Mouse (Mus musculus): ENCODE measurements around the gene Gm13287. TPM values are rescaled to one million over a fixed set of nuclear protein-coding genes. Genes with fewer than 3 reads are reported as not detected.

Gene Gm13287
- polyA plus RNA-seq, 1 experiment from 2014 or later = not detected

- ATAC-seq = no peak
- Histone ChIP-seq H3K36me3 (ENCODE audit: control insufficient read depth, insufficient read depth) (no peaks in the 10 kb centered on the region), H3K4me1 (replicated peaks; ENCODE audit: control insufficient read depth, insufficient read depth, low read length) (no peaks in the 10 kb centered on the region), H3K27me3 (replicated peaks; ENCODE audit: control insufficient read depth, insufficient read depth, low read length) (no peaks in the 10 kb centered on the region; the same call in 1 of the 2 replicates), H3K9me3 (ENCODE audit: control insufficient read depth) (no peaks in the 10 kb centered on the region), H3K4me3 (ENCODE audit: low read depth, low read length) (no peak overlapping the region), H3K9ac (ENCODE audit: low read depth, low read length) (no peak overlapping the region), H3K4me2 (replicated peaks; ENCODE audit: low read depth) (no peak overlapping the region), H3K27ac (ENCODE audit: low read depth, low read length) (no peak overlapping the region)
- 37% methylated on average over 3 of the region's 3 CpGs for WGBS
- peak; percentile 64 for TF ChIP-seq CTCF (IDR thresholded peaks at IDR 0.05; ENCODE audit: low read depth)
Measured at GRCm38 (mm10) chr4:88838828-88839227, 35.8 kb downstream of the Gm13287 start.

- 70% methylated on average over 3 of the region's 3 CpGs for WGBS
- H3K4me1 ChIP-seq (replicated peaks; ENCODE audit: control insufficient read depth, insufficient read depth, low read length) = no peaks in the 10 kb centered on the region
- no peak for ATAC-seq
Measured at GRCm38 (mm10) chr4:88840058-88840457, 37.0 kb downstream of the Gm13287 start.

GRCm38 (mm10) chr4:88841438-88841911, 38.4 kb downstream of the Gm13287 start, which contains the start of gene Ifna4:
TSS of gene Ifna4 (plus strand) at chr4:88841861.
- no peak for ATAC-seq
- H3K9me3 ChIP-seq (ENCODE audit: control insufficient read depth) = no peaks in the 10 kb centered on the region
- no peak for TF ChIP-seq CTCF (IDR thresholded peaks at IDR 0.05; ENCODE audit: low read depth)
- no peak within 1 kb of the TSS for H3K4me3 ChIP-seq (ENCODE audit: low read depth, low read length)
- no peak within 1 kb of the TSS for H3K9ac ChIP-seq (ENCODE audit: low read depth, low read length)
- H3K27me3 ChIP-seq (replicated peaks; ENCODE audit: control insufficient read depth, insufficient read depth, low read length) = no peaks in the 10 kb centered on the region; the same call in 1 of the 2 replicates
- H3K36me3 ChIP-seq (ENCODE audit: control insufficient read depth, insufficient read depth) = no peaks in the 10 kb centered on the region
- WGBS = 61% methylated on average over 2 of the region's 2 CpGs
- H3K4me2 ChIP-seq (replicated peaks; ENCODE audit: low read depth) = no peak within 1 kb of the TSS
- H3K4me1 ChIP-seq (replicated peaks; ENCODE audit: control insufficient read depth, insufficient read depth, low read length) = no peaks in the 10 kb centered on the region
- no peak within 1 kb of the TSS for H3K27ac ChIP-seq (ENCODE audit: low read depth, low read length)

More at GRCm38 (mm10) chr4:88840058-88840457, 37.0 kb downstream of the Gm13287 start:
- Histone ChIP-seq H3K27ac (ENCODE audit: low read depth, low read length) (no peak overlapping the region), H3K4me3 (ENCODE audit: low read depth, low read length) (no peak overlapping the region), H3K36me3 (ENCODE audit: control insufficient read depth, insufficient read depth) (no peaks in the 10 kb centered on the region), H3K4me2 (replicated peaks; ENCODE audit: low read depth) (no peak overlapping the region), H3K27me3 (replicated peaks; ENCODE audit: control insufficient read depth, insufficient read depth, low read length) (no peaks in the 10 kb centered on the region; the same call in 1 of the 2 replicates), H3K9ac (ENCODE audit: low read depth, low read length) (no peak overlapping the region), H3K9me3 (ENCODE audit: control insufficient read depth) (no peaks in the 10 kb centered on the region)
- TF ChIP-seq CTCF (IDR thresholded peaks at IDR 0.05; ENCODE audit: low read depth) = no peak

GRCm38 (mm10) chr4:88845334-88845733, 42.3 kb downstream of the Gm13287 start:
- Histone ChIP-seq H3K4me2 (replicated peaks; ENCODE audit: low read depth) (no peak overlapping the region), H3K27ac (ENCODE audit: low read depth, low read length) (no peak overlapping the region), H3K4me3 (ENCODE audit: low read depth, low read length) (no peak overlapping the region), H3K36me3 (ENCODE audit: control insufficient read depth, insufficient read depth) (no peaks in the 10 kb centered on the region), H3K9ac (ENCODE audit: low read depth, low read length) (no peak overlapping the region), H3K4me1 (replicated peaks; ENCODE audit: control insufficient read depth, insufficient read depth, low read length) (no peaks in the 10 kb centered on the region), H3K9me3 (ENCODE audit: control insufficient read depth) (no peaks in the 10 kb centered on the region), H3K27me3 (replicated peaks; ENCODE audit: control insufficient read depth, insufficient read depth, low read length) (no peaks in the 10 kb centered on the region; the same call in 1 of the 2 replicates)
- WGBS = 43% methylated on average over 2 of the region's 2 CpGs
- TF ChIP-seq CTCF (IDR thresholded peaks at IDR 0.05; ENCODE audit: low read depth) = peak; percentile 43
- ATAC-seq = no peak

GRCm38 (mm10) chr4:88849698-88850097, 46.6 kb downstream of the Gm13287 start, which contains the start of gene Ifna1:
TSS of gene Ifna1 (plus strand) at chr4:88850087.
- Histone ChIP-seq H3K4me2 (replicated peaks; ENCODE audit: low read depth) (no peak within 1 kb of the TSS), H3K27me3 (replicated peaks; ENCODE audit: control insufficient read depth, insufficient read depth, low read length) (no peaks in the 10 kb centered on the region), H3K27ac (ENCODE audit: low read depth, low read length) (no peak within 1 kb of the TSS), H3K4me1 (replicated peaks; ENCODE audit: control insufficient read depth, insufficient read depth, low read length) (no peaks in the 10 kb centered on the region), H3K36me3 (ENCODE audit: control insufficient read depth, insufficient read depth) (no peaks in the 10 kb centered on the region), H3K4me3 (ENCODE audit: low read depth, low read length) (no peak within 1 kb of the TSS), H3K9me3 (ENCODE audit: control insufficient read depth) (no peaks in the 10 kb centered on the region), H3K9ac (ENCODE audit: low read depth, low read length) (no peak within 1 kb of the TSS)
- no peak for ATAC-seq
- no peak for TF ChIP-seq CTCF (IDR thresholded peaks at IDR 0.05; ENCODE audit: low read depth)
- WGBS = 77% methylated on average over 1 of the region's 1 CpGs

GRCm38 (mm10) chr4:88851026-88851763, 48.1 kb downstream of the Gm13287 start:
- 77% methylated on average over 4 of the region's 4 CpGs for WGBS
- H3K9me3 ChIP-seq (ENCODE audit: control insufficient read depth) = no peaks in the 10 kb centered on the region
- H3K27ac ChIP-seq (ENCODE audit: low read depth, low read length) = no peak overlapping the region
- no peaks in the 10 kb centered on the region for H3K4me1 ChIP-seq (replicated peaks; ENCODE audit: control insufficient read depth, insufficient read depth, low read length)
- no peak overlapping the region for H3K4me3 ChIP-seq (ENCODE audit: low read depth, low read length)
- H3K9ac ChIP-seq (ENCODE audit: low read depth, low read length) = no peak overlapping the region
- no peaks in the 10 kb centered on the region for H3K36me3 ChIP-seq (ENCODE audit: control insufficient read depth, insufficient read depth)
- no peak for TF ChIP-seq CTCF (IDR thresholded peaks at IDR 0.05; ENCODE audit: low read depth)
- no peaks in the 10 kb centered on the region for H3K27me3 ChIP-seq (replicated peaks; ENCODE audit: control insufficient read depth, insufficient read depth, low read length)
- H3K4me2 ChIP-seq (replicated peaks; ENCODE audit: low read depth) = no peak overlapping the region
- ATAC-seq = no peak

Other genes starting within 250 kb of the Gm13287 start
- not detected in 2 replicates for gene Ifna15, start 245.0 kb upstream of the Gm13287 start, polyA plus RNA-seq (2015; fragmentation: Nextera tagmentation; extraction: Ambion mirVana)
- not detected in 2 replicates for gene Ifna14, start 231.5 kb upstream of the Gm13287 start, polyA plus RNA-seq (2015; fragmentation: Nextera tagmentation; extraction: Ambion mirVana)
- gene Ifna9, start 210.9 kb upstream of the Gm13287 start, polyA plus RNA-seq (2015; fragmentation: Nextera tagmentation; extraction: Ambion mirVana) = not detected in 2 replicates
- gene Ifna12, start 199.9 kb upstream of the Gm13287 start, polyA plus RNA-seq (2015; fragmentation: Nextera tagmentation; extraction: Ambion mirVana) = not detected in 2 replicates
- not detected in 2 replicates for gene C87499, start 168.8 kb upstream of the Gm13287 start, polyA plus RNA-seq (2015; fragmentation: Nextera tagmentation; extraction: Ambion mirVana)
- gene Ifna13, start 158.8 kb upstream of the Gm13287 start, polyA plus RNA-seq (2015; fragmentation: Nextera tagmentation; extraction: Ambion mirVana) = not detected in 2 replicates
- gene Ifna16, start 126.3 kb upstream of the Gm13287 start, polyA plus RNA-seq (2015; fragmentation: Nextera tagmentation; extraction: Ambion mirVana) = not detected in 2 replicates
- not detected in 2 replicates for gene Ifna2, start 119.3 kb upstream of the Gm13287 start, polyA plus RNA-seq (2015; fragmentation: Nextera tagmentation; extraction: Ambion mirVana)
- not detected in 2 replicates for gene Ifnab, start 111.9 kb upstream of the Gm13287 start, polyA plus RNA-seq (2015; fragmentation: Nextera tagmentation; extraction: Ambion mirVana)
- 0.16 and 0.43 TPM in 2 replicates for gene Gm26566, start 81.4 kb upstream of the Gm13287 start, polyA plus RNA-seq (2015; fragmentation: Nextera tagmentation; extraction: Ambion mirVana)
- gene Klhl9, start 80.8 kb upstream of the Gm13287 start, polyA plus RNA-seq (2015; fragmentation: Nextera tagmentation; extraction: Ambion mirVana) = 40.5 and 42.5 TPM in 2 replicates
- gene Gm13271, start 48.4 kb upstream of the Gm13287 start, polyA plus RNA-seq (2015; fragmentation: Nextera tagmentation; extraction: Ambion mirVana) = not detected in 2 replicates
- gene Gm13283, start 43.1 kb upstream of the Gm13287 start, polyA plus RNA-seq (2015; fragmentation: Nextera tagmentation; extraction: Ambion mirVana) = 0.20 TPM in 1 of 2 replicates, not detected in the other
- gene Gm13290, start 29.4 kb upstream of the Gm13287 start, polyA plus RNA-seq (2015; fragmentation: Nextera tagmentation; extraction: Ambion mirVana) = 0.13 TPM in 1 of 2 replicates, not detected in the other
- gene Gm13289, start 26.3 kb upstream of the Gm13287 start, polyA plus RNA-seq (2015; fragmentation: Nextera tagmentation; extraction: Ambion mirVana) = not detected in 2 replicates
- not detected in 2 replicates for gene Gm13272, start 23.4 kb upstream of the Gm13287 start, polyA plus RNA-seq (2015; fragmentation: Nextera tagmentation; extraction: Ambion mirVana)
- 0.18 TPM in 1 of 2 replicates, not detected in the other for gene Ifnz, start 21.1 kb upstream of the Gm13287 start, polyA plus RNA-seq (2015; fragmentation: Nextera tagmentation; extraction: Ambion mirVana)
- not detected in 2 replicates for gene Gm13276, start 17.5 kb upstream of the Gm13287 start, polyA plus RNA-seq (2015; fragmentation: Nextera tagmentation; extraction: Ambion mirVana)
- not detected in 2 replicates for gene Gm13277, start 14.6 kb upstream of the Gm13287 start, polyA plus RNA-seq (2015; fragmentation: Nextera tagmentation; extraction: Ambion mirVana)
- gene Gm13278, start 11.7 kb upstream of the Gm13287 start, polyA plus RNA-seq (2015; fragmentation: Nextera tagmentation; extraction: Ambion mirVana) = not detected in 2 replicates
- gene Gm13275, start 8.8 kb upstream of the Gm13287 start, polyA plus RNA-seq (2015; fragmentation: Nextera tagmentation; extraction: Ambion mirVana) = not detected in 2 replicates
- not detected in 2 replicates for gene Gm13279, start 5.9 kb upstream of the Gm13287 start, polyA plus RNA-seq (2015; fragmentation: Nextera tagmentation; extraction: Ambion mirVana)
- 0.37 and 0.42 TPM in 2 replicates for gene Gm13285, start 3.6 kb upstream of the Gm13287 start, polyA plus RNA-seq (2015; fragmentation: Nextera tagmentation; extraction: Ambion mirVana)
- gene Gm13288, start 2.3 kb downstream of the Gm13287 start, polyA plus RNA-seq (2015; fragmentation: Nextera tagmentation; extraction: Ambion mirVana) = not detected in 2 replicates
- gene Ifna7, start 13.0 kb downstream of the Gm13287 start, polyA plus RNA-seq (2015; fragmentation: Nextera tagmentation; extraction: Ambion mirVana) = not detected in 2 replicates
- gene Ifna11, start 16.7 kb downstream of the Gm13287 start, polyA plus RNA-seq (2015; fragmentation: Nextera tagmentation; extraction: Ambion mirVana) = not detected in 2 replicates
- gene Ifna6, start 24.2 kb downstream of the Gm13287 start, polyA plus RNA-seq (2015; fragmentation: Nextera tagmentation; extraction: Ambion mirVana) = not detected in 2 replicates
- not detected in 2 replicates for gene Ifna5, start 32.3 kb downstream of the Gm13287 start, polyA plus RNA-seq (2015; fragmentation: Nextera tagmentation; extraction: Ambion mirVana)
- gene Ifna4, start 38.6 kb downstream of the Gm13287 start, polyA plus RNA-seq (2015; fragmentation: Nextera tagmentation; extraction: Ambion mirVana) = not detected in 2 replicates
- not detected in 2 replicates for gene Ifna1, start 46.8 kb downstream of the Gm13287 start, polyA plus RNA-seq (2015; fragmentation: Nextera tagmentation; extraction: Ambion mirVana)
- gene Ifne, start 76.9 kb downstream of the Gm13287 start, polyA plus RNA-seq (2015; fragmentation: Nextera tagmentation; extraction: Ambion mirVana) = not detected in 2 replicates

Measured in intestine, postnatal 0 days (tissue).